Mouse (Mus musculus) layer of hippocampus, postnatal 25 days (tissue): ENCODE data around the gene Zfp426. TPM values are rescaled to one million over a fixed set of nuclear protein-coding genes. Genes with fewer than 3 reads are reported as not detected.

Experiments
- DNase-seq, 2 experiments: peaks; one replicate each; pipeline ENCODE4 v3.0.0; 2022; ENCODE audit warnings: mixed read lengths in 2 of 2, low spot score in 1 of 2; ENCODE audit errors: extremely low spot score in 1 of 2
- total RNA-seq, 2 experiments: library from RNA; stranded (reverse); gene quantifications; 2 replicates each; pipeline ENCODE4 v1.2.3; 2021

Zfp426 gene
- 10 to 100 TPM; 25.5 to 32.8 TPM for total RNA-seq

DNA sequence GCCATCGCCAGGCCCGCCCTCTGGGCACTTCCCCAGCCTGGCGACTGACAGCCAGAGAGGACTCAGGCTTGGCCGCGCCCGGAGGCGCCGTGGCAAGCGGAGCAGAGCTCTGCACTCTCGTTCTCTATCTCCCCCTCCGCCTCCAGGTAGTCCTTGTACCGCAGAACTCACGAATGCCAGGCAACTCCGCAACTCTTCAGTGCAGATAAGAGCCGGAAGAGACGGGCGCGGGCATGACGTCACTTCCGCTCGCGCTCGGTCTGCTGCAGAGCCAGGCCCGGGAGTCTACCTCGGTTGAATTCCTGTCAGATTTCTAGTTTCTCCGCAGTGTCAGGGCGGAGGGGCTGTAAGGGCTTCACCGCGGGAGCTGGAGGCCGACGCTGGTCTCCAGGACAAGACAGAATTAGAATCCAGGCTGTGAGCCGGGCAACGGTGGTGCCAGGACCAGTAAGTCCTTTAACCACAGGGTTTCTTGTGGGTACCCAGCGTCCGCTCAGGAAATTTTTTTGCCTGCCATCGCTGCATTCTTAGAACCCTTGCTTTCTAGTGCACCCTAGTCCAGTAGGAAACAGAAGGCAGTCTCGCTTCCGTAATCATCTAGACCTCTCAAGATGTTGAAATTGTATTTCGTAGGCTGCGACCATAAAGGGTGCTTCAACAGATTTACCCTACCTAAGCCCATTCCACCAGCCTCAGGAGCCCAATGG lies at the start of gene Zfp426:
Gene Zfp426 (minus strand): TSS at position 220 of the 707 bp plus-strand sequence.
- DNase-seq, result peak; percentile 78 to 84

- no peak for DNase-seq
These were observed 44.1 kb upstream of the Zfp426 start for GRCm38 (mm10) chr9:20536598-20536997.

- DNase-seq, result no peak
These were observed 41.9 kb upstream of the Zfp426 start for GRCm38 (mm10) chr9:20534326-20534926.

- DNase-seq, result peak; percentile 89 to 91
These were observed 28.9 kb upstream of the Zfp426 start, which contains the start of gene Zfp266 for GRCm38 (mm10) chr9:20521306-20521957. Gene Zfp266 (minus strand): TSS chr9:20521417.

- no peak for DNase-seq
These were observed 28.1 kb upstream of the Zfp426 start for GRCm38 (mm10) chr9:20520531-20521210.

DNA sequence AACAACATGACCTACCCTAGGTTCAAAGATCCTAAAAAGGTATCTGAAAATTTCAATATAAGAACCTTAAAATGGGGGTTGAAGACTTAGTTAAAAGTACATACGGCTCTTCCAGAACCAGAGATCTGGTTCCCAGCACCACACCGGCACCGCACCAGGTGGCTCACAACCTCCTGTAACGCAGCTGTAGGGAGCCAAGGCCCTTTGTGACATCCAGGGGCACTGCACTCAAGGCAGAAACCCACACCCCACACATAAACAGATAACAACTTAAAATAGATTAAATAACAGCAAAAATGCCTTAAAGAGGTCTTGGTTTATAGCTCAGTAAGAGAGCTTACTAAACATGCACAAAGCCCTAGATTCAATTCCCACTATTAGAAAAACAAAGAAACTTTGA lies 27.4 kb upstream of the Zfp426 start:
- no peak for DNase-seq

- no peak for DNase-seq
These were observed 26.2 kb upstream of the Zfp426 start for GRCm38 (mm10) chr9:20518708-20519107.

GRCm38 (mm10) chr9:20517727-20518126 lies 25.2 kb upstream of the Zfp426 start:
- no peak for DNase-seq

GRCm38 (mm10) chr9:20514016-20514415 lies 21.5 kb upstream of the Zfp426 start:
- DNase-seq, result no peak

DNA sequence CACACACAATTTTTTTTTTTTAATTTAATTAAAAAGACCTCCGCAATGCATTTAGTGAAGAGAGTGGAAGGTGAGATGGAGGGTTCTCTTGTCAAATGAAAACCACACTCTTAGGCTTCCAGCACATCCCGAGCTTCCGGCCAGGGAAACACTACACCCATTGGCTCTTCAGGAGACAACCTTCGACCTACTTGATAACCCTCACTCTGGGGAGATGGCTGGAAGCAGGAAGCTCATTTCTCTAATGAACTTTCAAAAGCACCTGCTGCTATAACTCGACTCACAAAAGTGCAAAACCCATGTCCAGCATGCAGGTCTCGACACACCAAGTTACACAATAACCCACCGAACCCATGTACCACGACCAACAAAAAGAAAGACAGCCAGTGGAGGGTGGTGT lies 20.2 kb upstream of the Zfp426 start:
- DNase-seq, result no peak

GRCm38 (mm10) chr9:20511645-20512044 lies 19.1 kb upstream of the Zfp426 start:
- DNase-seq, result no peak

- DNase-seq, result no peak
These were observed 17.8 kb upstream of the Zfp426 start for GRCm38 (mm10) chr9:20510346-20510745.

DNA sequence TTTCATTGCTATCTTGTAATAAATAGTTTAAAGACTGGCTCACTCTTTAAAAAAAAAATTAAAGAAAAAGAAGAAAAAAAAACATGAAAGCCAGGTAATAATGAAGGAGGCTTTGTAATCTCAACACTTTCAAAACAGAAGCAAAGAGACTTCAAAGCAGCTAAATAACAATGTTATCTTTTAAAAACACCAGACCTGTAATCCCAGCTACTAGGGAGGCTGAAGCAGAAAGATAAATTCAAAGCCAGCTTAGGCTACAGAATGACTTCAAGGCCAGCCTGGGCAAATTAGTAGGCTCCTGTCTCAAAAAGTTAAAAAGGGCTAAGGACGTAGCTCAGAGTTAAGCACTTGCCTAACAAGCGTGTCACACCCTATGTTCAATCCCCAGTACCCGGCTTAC lies 17.1 kb upstream of the Zfp426 start:
- no peak for DNase-seq

- DNase-seq, result no peak
These were observed 12.3 kb upstream of the Zfp426 start for GRCm38 (mm10) chr9:20504801-20505200.

DNA sequence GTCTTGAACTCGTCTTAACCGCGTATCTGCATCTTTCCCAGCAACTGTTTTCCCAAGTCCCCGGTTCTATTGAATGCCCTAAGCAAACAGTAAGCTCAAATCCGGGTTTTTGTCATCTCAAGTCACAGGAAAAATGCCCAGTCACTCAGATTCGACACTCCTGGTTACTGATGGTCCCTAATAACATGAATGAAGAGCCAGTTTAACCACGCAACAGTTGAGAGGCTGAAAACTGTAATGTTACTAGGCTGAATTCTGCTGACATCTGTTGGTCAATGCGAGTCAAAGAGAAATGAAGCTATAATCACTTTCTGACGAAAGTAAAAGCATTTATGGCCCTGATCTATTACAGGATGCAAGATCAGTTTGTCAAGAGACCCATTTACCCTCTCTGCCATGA lies 735 bp upstream of the Zfp426 start:
- DNase-seq, result peak; percentile 11 to 14

GRCm38 (mm10) chr9:20491858-20492526 lies 554 bp downstream of the Zfp426 start:
- no peak for DNase-seq

DNA sequence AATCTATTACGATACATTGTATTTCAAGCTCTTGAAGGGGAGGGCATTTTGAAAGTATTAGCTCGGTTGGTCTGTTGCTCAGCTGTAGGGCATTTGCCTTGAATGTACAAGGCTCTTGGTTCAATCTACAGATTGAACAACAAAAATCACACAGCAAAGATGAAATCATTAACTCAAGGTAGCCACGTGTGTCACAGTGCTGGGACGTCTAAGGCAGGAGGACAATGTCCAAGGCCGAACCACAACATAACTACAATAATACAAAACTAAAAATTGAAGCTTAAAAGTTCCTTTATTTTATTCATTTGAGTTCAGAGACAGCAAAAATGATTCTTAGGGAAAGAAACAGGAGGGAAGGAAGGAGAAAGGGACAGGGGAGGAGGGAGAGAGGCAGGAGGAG lies 3.0 kb downstream of the Zfp426 start:
- DNase-seq, result no peak

GRCm38 (mm10) chr9:20479396-20479795 lies 13.2 kb downstream of the Zfp426 start:
- no peak for DNase-seq

DNA sequence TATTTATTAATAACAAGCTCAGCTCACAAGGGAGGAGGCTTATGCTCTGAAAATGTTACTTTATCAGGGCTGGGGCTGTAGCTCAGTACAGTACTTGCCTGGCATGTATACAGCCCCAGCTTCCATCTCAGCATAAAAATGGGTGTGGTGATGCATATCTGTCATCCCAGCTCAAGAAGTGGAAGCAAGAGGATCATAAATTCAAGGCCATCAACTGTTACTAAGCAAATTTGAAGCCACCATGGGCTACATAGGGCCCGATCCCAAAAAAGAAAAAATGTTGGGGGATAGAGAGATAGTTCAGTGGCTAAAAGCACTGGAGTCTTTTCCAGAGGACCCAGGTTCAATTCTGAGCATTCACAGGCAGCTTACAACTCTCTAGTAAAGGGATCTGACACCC lies 15.9 kb downstream of the Zfp426 start:
- DNase-seq, result no peak

DNA sequence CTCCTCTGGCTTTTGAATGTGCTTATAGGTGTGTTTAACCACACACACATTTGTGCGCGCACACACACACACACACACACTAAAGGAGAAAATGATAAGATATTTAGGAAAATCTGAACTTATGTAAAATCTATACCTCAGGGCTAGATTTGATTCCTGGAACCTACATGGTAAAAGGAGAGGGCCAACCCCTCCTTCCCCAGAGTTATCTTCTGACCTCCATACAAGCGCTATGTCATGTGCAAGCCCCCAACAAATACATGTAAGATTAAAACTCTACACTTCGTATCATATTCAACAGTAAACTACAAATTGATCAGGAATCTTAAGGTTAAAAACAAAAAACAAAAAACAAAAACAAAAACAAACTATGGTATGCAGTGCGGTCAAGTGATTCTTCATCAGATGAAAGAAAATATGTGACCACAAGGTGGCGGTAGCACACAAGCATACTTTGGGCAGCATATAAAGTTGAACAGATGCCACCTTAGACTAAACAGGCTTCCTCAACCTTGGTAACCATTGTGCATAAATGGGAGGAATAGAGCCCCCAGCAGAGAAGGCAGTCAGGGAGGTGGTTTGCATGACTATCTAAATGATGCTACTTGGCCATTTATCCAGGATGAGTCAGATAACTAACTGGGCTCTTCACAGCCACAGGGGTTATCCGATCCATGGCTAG lies 25.6 kb downstream of the Zfp426 start:
- peak; percentile 18 to 66 for DNase-seq
